Mouse (Mus musculus): ENCODE data around the gene C130026I21Rik.
"Not testable (repeated sequence)": the region's sequence is repeated elsewhere in the genome, so short reads cannot be mapped to it uniquely, and the experiment has no call there.

The C130026I21Rik gene

GRCm38 (mm10) chr1:85270466-85270865 lies at the start of gene C130026I21Rik:
TSS of gene C130026I21Rik (minus strand) at chr1:85270566.
- not testable (repeated sequence) for H3K27me3 ChIP-seq (ENCODE audit: insufficient read depth, low read length); H3K4me3 ChIP-seq (replicated peaks; ENCODE audit: low read length); H3K36me3 ChIP-seq (ENCODE audit: insufficient read depth, low read length); H3K9me3 ChIP-seq (ENCODE audit: low read length); H3K4me1 ChIP-seq (replicated peaks; ENCODE audit: low read depth, low read length)

- H3K4me1 ChIP-seq (replicated peaks; ENCODE audit: low read depth, low read length); H3K36me3 ChIP-seq (ENCODE audit: insufficient read depth, low read length); H3K4me3 ChIP-seq (replicated peaks; ENCODE audit: low read length); H3K9me3 ChIP-seq (ENCODE audit: low read length); H3K27me3 ChIP-seq (ENCODE audit: insufficient read depth, low read length): not testable (repeated sequence)
- peak; percentile 30 for TF ChIP-seq CTCF (conservative IDR thresholded peaks at IDR 0.05; ENCODE audit: low read length)
Observed at GRCm38 (mm10) chr1:85287063-85287462, 16.7 kb upstream of the C130026I21Rik start.

GRCm38 (mm10) chr1:85276421-85276820 lies 6.1 kb upstream of the C130026I21Rik start:
- H3K27me3 ChIP-seq (ENCODE audit: insufficient read depth, low read length); H3K4me3 ChIP-seq (replicated peaks; ENCODE audit: low read length): not testable (repeated sequence)

GRCm38 (mm10) chr1:85258634-85259033 lies 11.7 kb downstream of the C130026I21Rik start:
- H3K4me3 ChIP-seq (replicated peaks; ENCODE audit: low read length); H3K9me3 ChIP-seq (ENCODE audit: low read length); H3K4me1 ChIP-seq (replicated peaks; ENCODE audit: low read depth, low read length); H3K27me3 ChIP-seq (ENCODE audit: insufficient read depth, low read length); H3K36me3 ChIP-seq (ENCODE audit: insufficient read depth, low read length): not testable (repeated sequence)

More at GRCm38 (mm10) chr1:85276421-85276820, 6.1 kb upstream of the C130026I21Rik start:
- not testable (repeated sequence) for H3K9me3 ChIP-seq (ENCODE audit: low read length); H3K4me1 ChIP-seq (replicated peaks; ENCODE audit: low read depth, low read length); H3K36me3 ChIP-seq (ENCODE audit: insufficient read depth, low read length)

- not testable (repeated sequence) for H3K4me3 ChIP-seq (replicated peaks; ENCODE audit: low read length); H3K4me1 ChIP-seq (replicated peaks; ENCODE audit: low read depth, low read length); H3K27me3 ChIP-seq (ENCODE audit: insufficient read depth, low read length); H3K9me3 ChIP-seq (ENCODE audit: low read length); H3K36me3 ChIP-seq (ENCODE audit: insufficient read depth, low read length)
Observed at GRCm38 (mm10) chr1:85255217-85255616, 15.1 kb downstream of the C130026I21Rik start.

GRCm38 (mm10) chr1:85251211-85251610 lies 19.2 kb downstream of the C130026I21Rik start:
- H3K9me3 ChIP-seq (ENCODE audit: low read length); H3K27me3 ChIP-seq (ENCODE audit: insufficient read depth, low read length); H3K4me1 ChIP-seq (replicated peaks; ENCODE audit: low read depth, low read length); H3K36me3 ChIP-seq (ENCODE audit: insufficient read depth, low read length); H3K4me3 ChIP-seq (replicated peaks; ENCODE audit: low read length): not testable (repeated sequence)

- not testable (repeated sequence) for H3K36me3 ChIP-seq (ENCODE audit: insufficient read depth, low read length); H3K27me3 ChIP-seq (ENCODE audit: insufficient read depth, low read length); H3K4me1 ChIP-seq (replicated peaks; ENCODE audit: low read depth, low read length); H3K9me3 ChIP-seq (ENCODE audit: low read length); H3K4me3 ChIP-seq (replicated peaks; ENCODE audit: low read length)
Observed at GRCm38 (mm10) chr1:85248985-85249384, 21.4 kb downstream of the C130026I21Rik start.

GRCm38 (mm10) chr1:85246776-85247460 lies 23.4 kb downstream of the C130026I21Rik start:
- not testable (repeated sequence) for H3K9me3 ChIP-seq (ENCODE audit: low read length); H3K36me3 ChIP-seq (ENCODE audit: insufficient read depth, low read length); H3K4me3 ChIP-seq (replicated peaks; ENCODE audit: low read length); H3K4me1 ChIP-seq (replicated peaks; ENCODE audit: low read depth, low read length); H3K27me3 ChIP-seq (ENCODE audit: insufficient read depth, low read length)

- H3K36me3 ChIP-seq (ENCODE audit: insufficient read depth, low read length); H3K4me3 ChIP-seq (replicated peaks; ENCODE audit: low read length); H3K9me3 ChIP-seq (ENCODE audit: low read length); H3K4me1 ChIP-seq (replicated peaks; ENCODE audit: low read depth, low read length); H3K27me3 ChIP-seq (ENCODE audit: insufficient read depth, low read length): not testable (repeated sequence)
Observed at GRCm38 (mm10) chr1:85246266-85246665, 24.1 kb downstream of the C130026I21Rik start.

GRCm38 (mm10) chr1:85244941-85245340 lies 25.4 kb downstream of the C130026I21Rik start:
- H3K36me3 ChIP-seq (ENCODE audit: insufficient read depth, low read length); H3K9me3 ChIP-seq (ENCODE audit: low read length); H3K4me1 ChIP-seq (replicated peaks; ENCODE audit: low read depth, low read length); H3K27me3 ChIP-seq (ENCODE audit: insufficient read depth, low read length); H3K4me3 ChIP-seq (replicated peaks; ENCODE audit: low read length): not testable (repeated sequence)

GRCm38 (mm10) chr1:85243023-85243422 lies 27.3 kb downstream of the C130026I21Rik start:
- H3K4me3 ChIP-seq (replicated peaks; ENCODE audit: low read length); H3K36me3 ChIP-seq (ENCODE audit: insufficient read depth, low read length); H3K27me3 ChIP-seq (ENCODE audit: insufficient read depth, low read length); H3K4me1 ChIP-seq (replicated peaks; ENCODE audit: low read depth, low read length): not testable (repeated sequence)
- H3K9me3 ChIP-seq (ENCODE audit: low read length): peaks cover 22% of the 10 kb centered on the region

- peaks cover 25% of the 10 kb centered on the region for H3K9me3 ChIP-seq (ENCODE audit: low read length)
- not testable (repeated sequence) for H3K36me3 ChIP-seq (ENCODE audit: insufficient read depth, low read length); H3K4me1 ChIP-seq (replicated peaks; ENCODE audit: low read depth, low read length); H3K4me3 ChIP-seq (replicated peaks; ENCODE audit: low read length); H3K27me3 ChIP-seq (ENCODE audit: insufficient read depth, low read length)
Observed at GRCm38 (mm10) chr1:85239018-85239775, 31.2 kb downstream of the C130026I21Rik start.

- not testable (repeated sequence) for H3K36me3 ChIP-seq (ENCODE audit: insufficient read depth, low read length); H3K27me3 ChIP-seq (ENCODE audit: insufficient read depth, low read length); H3K4me1 ChIP-seq (replicated peaks; ENCODE audit: low read depth, low read length); H3K9me3 ChIP-seq (ENCODE audit: low read length); H3K4me3 ChIP-seq (replicated peaks; ENCODE audit: low read length)
Observed at GRCm38 (mm10) chr1:85206531-85206930, 63.8 kb downstream of the C130026I21Rik start.

- not testable (repeated sequence) for H3K4me3 ChIP-seq (replicated peaks; ENCODE audit: low read length)
Observed at GRCm38 (mm10) chr1:85199523-85199922, 70.8 kb downstream of the C130026I21Rik start.

More at GRCm38 (mm10) chr1:85199523-85199922, 70.8 kb downstream of the C130026I21Rik start:
- not testable (repeated sequence) for H3K36me3 ChIP-seq (ENCODE audit: insufficient read depth, low read length); H3K9me3 ChIP-seq (ENCODE audit: low read length); H3K27me3 ChIP-seq (ENCODE audit: insufficient read depth, low read length); H3K4me1 ChIP-seq (replicated peaks; ENCODE audit: low read depth, low read length)
